8 mouse cellular contexts compared by ENCODE assay signal in the genomic region with DNA sequence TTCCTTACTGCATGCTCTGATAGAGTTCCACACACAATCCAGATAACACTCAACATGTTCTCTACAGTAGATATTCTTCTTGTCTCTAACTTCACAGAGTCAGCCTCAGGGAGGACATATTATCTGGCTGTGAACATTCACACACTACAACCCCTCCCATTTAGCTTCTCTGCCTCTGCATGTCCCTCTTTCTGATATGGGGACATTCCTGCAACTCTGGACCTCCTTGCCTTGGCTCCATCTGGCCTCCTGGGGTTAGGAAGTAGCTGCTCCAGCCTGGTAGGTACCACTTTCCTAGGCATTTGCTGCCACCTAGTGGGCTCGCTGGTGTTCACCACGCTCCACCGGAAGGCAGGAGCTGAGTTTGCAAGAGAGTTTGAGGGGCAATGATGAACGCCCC. TPM values are rescaled to one million over a fixed set of nuclear protein-coding genes. Genes with fewer than 3 reads are reported as not detected.
DNase-seq lines count a peak whose midpoint lies in the region; ATAC-seq and TF ChIP-seq lines count a peak whose summit lies in the region.

No protein-coding gene starts in this region.

- H3K4me3 ChIP-seq in G1E (ENCODE audit: low read depth, low read length) = no peak overlapping the region
- no peak overlapping the region for H3K4me3 ChIP-seq in forebrain, embryonic 14.5 days (ENCODE audit: low read depth, low read length)
- H3K4me3 ChIP-seq in lung, embryonic 16.5 days (ENCODE audit: low read length) = no peak overlapping the region

- no peaks in the 10 kb centered on the region for H3K9me3 ChIP-seq in G1E (replicated peaks)
- no peaks in the 10 kb centered on the region for H3K9me3 ChIP-seq in forebrain, embryonic 14.5 days (replicated peaks; ENCODE audit: control insufficient read depth, low read length)
- no peaks in the 10 kb centered on the region for H3K9me3 ChIP-seq in lung, embryonic 16.5 days (ENCODE audit: control insufficient read depth, low read length)

- intact Hi-C loops in heart, postnatal 25 days (cut with DNase I) = loop anchor here (5.0 kb wide), 3 partner anchors 56 to 321 kb away; no protein-coding TSS in a partner anchor

- H3K4me2 ChIP-seq in forebrain, embryonic 14.5 days (ENCODE audit: low read length) = no peak overlapping the region
- no peak overlapping the region for H3K4me2 ChIP-seq in lung, embryonic 16.5 days (ENCODE audit: low read depth, low read length)

- H3K27ac ChIP-seq in forebrain, embryonic 14.5 days (ENCODE audit: low read depth, low read length) = no peak overlapping the region
- H3K27ac ChIP-seq in lung, embryonic 16.5 days (ENCODE audit: low read length) = no peak overlapping the region

- H3K4me1 ChIP-seq in G1E (ENCODE audit: insufficient read depth, low read depth, low read length) = peaks cover 18% of the 10 kb centered on the region
- H3K4me1 ChIP-seq in forebrain, embryonic 14.5 days (ENCODE audit: control insufficient read depth, insufficient read depth, low read length) = peaks cover 17% of the 10 kb centered on the region
- no peaks in the 10 kb centered on the region for H3K4me1 ChIP-seq in lung, embryonic 16.5 days (replicated peaks; ENCODE audit: control insufficient read depth, insufficient read depth, low read length)

- no peak overlapping the region for H3K9ac ChIP-seq in forebrain, embryonic 14.5 days (ENCODE audit: low read length)
- H3K9ac ChIP-seq in lung, embryonic 16.5 days (ENCODE audit: low read length) = no peak overlapping the region

- peak; percentile 55 for TF ChIP-seq CTCF in G1E (IDR thresholded peaks at IDR 0.05; ENCODE audit: low read depth, low read length)

- peaks cover 19% of the 10 kb centered on the region for H3K36me3 ChIP-seq in G1E (replicated peaks)
- H3K36me3 ChIP-seq in forebrain, embryonic 14.5 days (ENCODE audit: control insufficient read depth, insufficient read depth, low read length) = peaks cover 11% of the 10 kb centered on the region
- no peaks in the 10 kb centered on the region; the same call in 1 of the 2 replicates for H3K36me3 ChIP-seq in lung, embryonic 16.5 days (ENCODE audit: control insufficient read depth, insufficient read depth, low read length)

- DNase-seq in G1E (ENCODE audit: low spot score) = peak; percentile 82
- DNase-seq in forebrain, embryonic 14.5 days (ENCODE audit: low spot score) = peak; percentile 89
- DNase-seq in heart, postnatal 25 days (ENCODE audit: low spot score) = peak; percentile 47
- peak; percentile 85 for DNase-seq in layer of hippocampus, adult 11-12 months (ENCODE audit: low spot score)
- peak; percentile 77 for DNase-seq in ovary, postnatal 36 days (ENCODE audit: low spot score)
- DNase-seq in thymus, postnatal 36 days = peak; percentile 73 to 75

- 2% methylated on average over 4 of the region's 4 CpGs for WGBS in forebrain, embryonic 14.5 days
- 0% methylated on average over 4 of the region's 4 CpGs for WGBS in lung, embryonic 16.5 days

- ATAC-seq in G1E (ENCODE audit: extremely low read depth, insufficient number of reproducible peaks, low FRiP score, poor library complexity, severe bottlenecking) = peak; percentile 49; the same call in 1 of the 2 replicates
- ATAC-seq in cerebellum, adult (ENCODE audit: insufficient number of reproducible peaks, low FRiP score, low TSS enrichment) = peak; percentile 79; the same call in 1 of the 2 replicates
- ATAC-seq in forebrain, embryonic 14.5 days = peak; percentile 72
- peak; percentile 88 for ATAC-seq in lung, embryonic 16.5 days (ENCODE audit: low read depth)

- peaks cover 7% of the 10 kb centered on the region; the same call in 1 of the 2 replicates for H3K27me3 ChIP-seq in G1E (ENCODE audit: insufficient read depth, low read length)
- H3K27me3 ChIP-seq in forebrain, embryonic 14.5 days (replicated peaks; ENCODE audit: control insufficient read depth, insufficient read depth, low read length) = no peaks in the 10 kb centered on the region
- no peaks in the 10 kb centered on the region for H3K27me3 ChIP-seq in lung, embryonic 16.5 days (ENCODE audit: control insufficient read depth, insufficient read depth, low read depth, low read length)

RNA-seq across cellular contexts. Expression of gene Ywhah, which starts 14.5 kb away (rescaled TPM):
- 363 and 413 TPM in 2 replicates for total RNA-seq in G1E (2014; fragmentation: Nextera tagmentation)
- total RNA-seq in G1E (2017) = 119 and 129 TPM in 2 replicates
- 86.4 and 95.6 TPM in 2 replicates for polyA plus RNA-seq in G1E (2012)
- 521 and 612 TPM in 2 replicates for polyA plus RNA-seq in forebrain, embryonic 14.5 days (2014; fragmentation: Nextera tagmentation; extraction: Ambion mirVana)
- 100 to 1,000 TPM in 1 of 2 experiments, 10 to 100 TPM in 1; 93.4 to 103 TPM for total RNA-seq in heart, postnatal 25 days (2021)
- 415 and 417 TPM in 2 replicates for polyA plus RNA-seq in lung, embryonic 16.5 days (2015; fragmentation: Nextera tagmentation; extraction: Ambion mirVana)
